Mouse (Mus musculus) erythroblast, embryonic 14.5 days (primary cell): ENCODE measurements around the gene Myo1c.

Experiments
- GATA1 ChIP-seq: IDR thresholded peaks from 2 replicates; pipeline ENCODE4 v1.6.1; 2012; ENCODE audit warnings: low read length, inconsistent platforms, mixed read lengths
- TAL1 ChIP-seq: IDR thresholded peaks from 3 replicates; pipeline ENCODE4 v1.6.1; 2012; ENCODE audit warnings: low read length, inconsistent platforms, mixed read lengths

GRCm38 (mm10) chr11:75658996-75659750 lies 8.9 kb downstream of the Myo1c start:
- TF ChIP-seq TAL1 (no peak), GATA1 (no peak)
